Mouse (Mus musculus) bone marrow macrophage, adult 2 months (primary cell): Measurements from ENCODE around the gene Irak1.

Experiments used
- CTCF ChIP-seq: IDR thresholded peaks from 2 replicates; pipeline ENCODE4 v1.5.1; 2012; ENCODE audit warnings: low read depth, mild to moderate bottlenecking, low read length, moderate library complexity
- POLR2A ChIP-seq: IDR thresholded peaks from 2 replicates; pipeline ENCODE4 v1.6.1; 2012; ENCODE audit warnings: mild to moderate bottlenecking, low read depth, low read length, borderline replicate concordance

GRCm38 (mm10) chrX:74006401-74006800 is 17.3 kb downstream of the Irak1 start:
- TF ChIP-seq POLR2A = no peak
- no peak for TF ChIP-seq CTCF
